Mouse (Mus musculus) T-helper 1 cell (primary cell): Measurements from ENCODE around the gene Brap.
"Not testable (repeated sequence)": the region's sequence is repeated elsewhere in the genome, so short reads cannot be mapped to it uniquely, and the experiment has no call there.

Source experiments
- in situ Hi-C: fragments of 300-600 bp; cut with MboI, MseI; formaldehyde crosslinking; loops from one replicate; pipeline ENCODE4 v1.15.1; 2025; ENCODE audit warnings: high pct_unique_total_duplicates

The Brap gene

GRCm38 (mm10) chr5:121668411-121668810, 8.0 kb downstream of the Brap start:
- in situ Hi-C loops, result no loop called here

GRCm38 (mm10) chr5:121670412-121670811, 10.0 kb downstream of the Brap start:
- in situ Hi-C loops, result no loop called here

GRCm38 (mm10) chr5:121682250-121682649, 21.9 kb downstream of the Brap start:
- in situ Hi-C loops, result no loop called here

- in situ Hi-C loops, result no loop called here
Measured at GRCm38 (mm10) chr5:121685495-121685894, 25.1 kb downstream of the Brap start.

- in situ Hi-C loops, result no loop called here
Measured at GRCm38 (mm10) chr5:121686113-121686898, 25.9 kb downstream of the Brap start.

- in situ Hi-C loops, result no loop called here
Measured at GRCm38 (mm10) chr5:121690482-121691211, 30.3 kb downstream of the Brap start.

- in situ Hi-C loops, result not testable (repeated sequence)
Measured at GRCm38 (mm10) chr5:121691436-121691835, 31.1 kb downstream of the Brap start.

- in situ Hi-C loops, result no loop called here
Measured at GRCm38 (mm10) chr5:121692897-121693296, 32.5 kb downstream of the Brap start.

GRCm38 (mm10) chr5:121696761-121697160, 36.4 kb downstream of the Brap start:
- in situ Hi-C loops, result no loop called here

GRCm38 (mm10) chr5:121699891-121700290, 39.5 kb downstream of the Brap start:
- in situ Hi-C loops, result no loop called here

- in situ Hi-C loops, result no loop called here
Measured at GRCm38 (mm10) chr5:121700496-121700895, 40.1 kb downstream of the Brap start.

GRCm38 (mm10) chr5:121701111-121701769, 40.9 kb downstream of the Brap start:
- in situ Hi-C loops, result no loop called here

GRCm38 (mm10) chr5:121703341-121703740, 43.0 kb downstream of the Brap start:
- in situ Hi-C loops, result no loop called here

GRCm38 (mm10) chr5:121704512-121705248, 44.3 kb downstream of the Brap start:
- in situ Hi-C loops, result no loop called here

GRCm38 (mm10) chr5:121710402-121710801, 50.0 kb downstream of the Brap start:
- in situ Hi-C loops, result no loop called here

GRCm38 (mm10) chr5:121710851-121711173, 50.4 kb downstream of the Brap start:
- in situ Hi-C loops, result no loop called here

- in situ Hi-C loops, result no loop called here
Measured at GRCm38 (mm10) chr5:121711174-121711927, 51.0 kb downstream of the Brap start, which contains the start of gene Atxn2. TSS of gene Atxn2 (plus strand) at chr5:121711337.

GRCm38 (mm10) chr5:121711928-121712231, 51.5 kb downstream of the Brap start:
- in situ Hi-C loops, result no loop called here

GRCm38 (mm10) chr5:121712232-121712933, 52.0 kb downstream of the Brap start:
- in situ Hi-C loops, result no loop called here

- in situ Hi-C loops, result no loop called here
Measured at GRCm38 (mm10) chr5:121712934-121713538, 52.7 kb downstream of the Brap start.
